Mouse (Mus musculus): ENCODE results near the gene Fam243. TPM values are rescaled to one million over a fixed set of nuclear protein-coding genes. Genes with fewer than 3 reads are reported as not detected.
A peak's percentile ranks its signal among the peaks of the same experiment; 100 is the strongest.

Fam243 gene
- polyA plus RNA-seq (2015; fragmentation: Nextera tagmentation; extraction: Ambion mirVana), result 0.08 TPM in 1 of 2 replicates, not detected in the other

GRCm38 (mm10) chr16:92321341-92321740, at the start of gene Fam243:
Gene Fam243 (minus strand): TSS chr16:92321441.
- WGBS, result 88% methylated on average over 8 of the region's 8 CpGs
- H3K4me1 ChIP-seq (replicated peaks), result 0 out of 2 replicates have a peak, but pooled peaks cover 6% of the 10 kb centered on the region

GRCm38 (mm10) chr16:92369260-92369659, 48.0 kb upstream of the Fam243 start:
- no peaks in the 10 kb centered on the region for H3K9me3 ChIP-seq
- H3K36me3 ChIP-seq, result no peaks in the 10 kb centered on the region
- 49% methylated on average over 2 of the region's 2 CpGs for WGBS
- H3K4me1 ChIP-seq (replicated peaks), result peaks cover 12% of the 10 kb centered on the region; the same call in 1 of the 2 replicates
- no peak overlapping the region for H3K4me3 ChIP-seq
- H3K9ac ChIP-seq, result no peak overlapping the region
- no peak overlapping the region for H3K27ac ChIP-seq (replicated peaks)
- no peak for ATAC-seq (ENCODE audit: low FRiP score, low read depth)
- no peak overlapping the region for H3K4me2 ChIP-seq
- no peaks in the 10 kb centered on the region for H3K27me3 ChIP-seq

More at GRCm38 (mm10) chr16:92321341-92321740, at the start of gene Fam243:
- Histone ChIP-seq H3K4me2 (no peak within 1 kb of the TSS), H3K4me3 (no peak within 1 kb of the TSS), H3K9ac (no peak within 1 kb of the TSS), H3K36me3 (no peaks in the 10 kb centered on the region), H3K9me3 (no peaks in the 10 kb centered on the region), H3K27me3 (no peaks in the 10 kb centered on the region), H3K27ac (replicated peaks) (no peak within 1 kb of the TSS)
- ATAC-seq (ENCODE audit: low FRiP score, low read depth), result no peak

- no peak overlapping the region for H3K4me2 ChIP-seq
- H3K9me3 ChIP-seq, result no peaks in the 10 kb centered on the region
- no peaks in the 10 kb centered on the region for H3K4me1 ChIP-seq (replicated peaks)
- H3K27ac ChIP-seq (replicated peaks), result no peak overlapping the region
- no peak overlapping the region for H3K4me3 ChIP-seq
- no peak overlapping the region for H3K9ac ChIP-seq
- no peak for ATAC-seq (ENCODE audit: low FRiP score, low read depth)
- H3K27me3 ChIP-seq, result no peaks in the 10 kb centered on the region
- 55% methylated on average over 7 of the region's 7 CpGs for WGBS
- no peaks in the 10 kb centered on the region for H3K36me3 ChIP-seq
Observed at GRCm38 (mm10) chr16:92365477-92365876, 44.2 kb upstream of the Fam243 start.

GRCm38 (mm10) chr16:92360711-92361110, 39.5 kb upstream of the Fam243 start:
- Histone ChIP-seq H3K4me1 (replicated peaks) (peaks cover 12% of the 10 kb centered on the region; the same call in 1 of the 2 replicates), H3K9me3 (no peaks in the 10 kb centered on the region), H3K27me3 (0 out of 2 replicates have a peak, but pooled peaks cover 2% of the 10 kb centered on the region), H3K4me3 (no peak overlapping the region), H3K27ac (replicated peaks) (no peak overlapping the region), H3K4me2 (no peak overlapping the region), H3K9ac (no peak overlapping the region), H3K36me3 (no peaks in the 10 kb centered on the region)
- ATAC-seq (ENCODE audit: low FRiP score, low read depth), result no peak
- WGBS, result 66% methylated on average over 7 of the region's 7 CpGs

GRCm38 (mm10) chr16:92359229-92359628, 38.0 kb upstream of the Fam243 start, which contains the start of gene Kcne1:
Gene Kcne1 (minus strand): TSS chr16:92359468.
- Histone ChIP-seq H3K9me3 (no peaks in the 10 kb centered on the region), H3K36me3 (no peaks in the 10 kb centered on the region), H3K4me2 (no peak within 1 kb of the TSS), H3K9ac (no peak within 1 kb of the TSS), H3K27me3 (0 out of 2 replicates have a peak, but pooled peaks cover 2% of the 10 kb centered on the region), H3K27ac (replicated peaks) (no peak within 1 kb of the TSS), H3K4me1 (replicated peaks) (peaks cover 12% of the 10 kb centered on the region; the same call in 1 of the 2 replicates), H3K4me3 (no peak within 1 kb of the TSS)
- WGBS, result 70% methylated on average over 9 of the region's 9 CpGs
- ATAC-seq (ENCODE audit: low FRiP score, low read depth), result no peak

- Histone ChIP-seq H3K4me1 (replicated peaks) (peaks cover 12% of the 10 kb centered on the region; the same call in 1 of the 2 replicates), H3K9me3 (no peaks in the 10 kb centered on the region), H3K9ac (no peak overlapping the region), H3K36me3 (no peaks in the 10 kb centered on the region), H3K27ac (replicated peaks) (no peak overlapping the region), H3K4me2 (no peak overlapping the region), H3K27me3 (0 out of 2 replicates have a peak, but pooled peaks cover 2% of the 10 kb centered on the region), H3K4me3 (no peak overlapping the region)
- WGBS, result 28% methylated on average over 9 of the region's 9 CpGs
- peak; percentile 27; the same call in 1 of the 2 replicates for ATAC-seq (ENCODE audit: low FRiP score, low read depth)
Observed at GRCm38 (mm10) chr16:92358734-92359133, 37.5 kb upstream of the Fam243 start.

GRCm38 (mm10) chr16:92357566-92357965, 36.3 kb upstream of the Fam243 start:
- ATAC-seq (ENCODE audit: low FRiP score, low read depth), result no peak
- Histone ChIP-seq H3K9me3 (no peaks in the 10 kb centered on the region), H3K4me1 (replicated peaks) (peaks cover 12% of the 10 kb centered on the region; the same call in 1 of the 2 replicates), H3K36me3 (no peaks in the 10 kb centered on the region), H3K4me3 (no peak overlapping the region), H3K4me2 (no peak overlapping the region), H3K9ac (no peak overlapping the region), H3K27ac (replicated peaks) (no peak overlapping the region), H3K27me3 (0 out of 2 replicates have a peak, but pooled peaks cover 2% of the 10 kb centered on the region)
- WGBS, result 12% methylated on average over 10 of the region's 10 CpGs

GRCm38 (mm10) chr16:92357023-92357422, 35.8 kb upstream of the Fam243 start:
- Histone ChIP-seq H3K4me2 (no peak overlapping the region), H3K9ac (no peak overlapping the region), H3K4me3 (no peak overlapping the region), H3K27ac (replicated peaks) (no peak overlapping the region), H3K27me3 (0 out of 2 replicates have a peak, but pooled peaks cover 2% of the 10 kb centered on the region), H3K9me3 (no peaks in the 10 kb centered on the region), H3K36me3 (no peaks in the 10 kb centered on the region), H3K4me1 (replicated peaks) (peaks cover 12% of the 10 kb centered on the region; the same call in 1 of the 2 replicates)
- WGBS, result 50% methylated on average over 9 of the region's 9 CpGs
- ATAC-seq (ENCODE audit: low FRiP score, low read depth), result no peak

- Histone ChIP-seq H3K4me1 (replicated peaks) (peaks cover 12% of the 10 kb centered on the region; the same call in 1 of the 2 replicates), H3K36me3 (no peaks in the 10 kb centered on the region), H3K27me3 (0 out of 2 replicates have a peak, but pooled peaks cover 2% of the 10 kb centered on the region), H3K4me3 (no peak overlapping the region), H3K9me3 (no peaks in the 10 kb centered on the region), H3K27ac (replicated peaks) (no peak overlapping the region), H3K9ac (no peak overlapping the region), H3K4me2 (no peak overlapping the region)
- ATAC-seq (ENCODE audit: low FRiP score, low read depth), result no peak
- 84% methylated on average over 11 of the region's 11 CpGs for WGBS
Observed at GRCm38 (mm10) chr16:92355982-92356381, 34.7 kb upstream of the Fam243 start.

- Histone ChIP-seq H3K4me3 (no peak overlapping the region), H3K9ac (no peak overlapping the region), H3K27me3 (0 out of 2 replicates have a peak, but pooled peaks cover 2% of the 10 kb centered on the region), H3K4me1 (replicated peaks) (peaks cover 12% of the 10 kb centered on the region; the same call in 1 of the 2 replicates), H3K9me3 (no peaks in the 10 kb centered on the region), H3K36me3 (no peaks in the 10 kb centered on the region), H3K27ac (replicated peaks) (no peak overlapping the region), H3K4me2 (no peak overlapping the region)
- no peak for ATAC-seq (ENCODE audit: low FRiP score, low read depth)
- WGBS, result 89% methylated on average over 5 of the region's 5 CpGs
Observed at GRCm38 (mm10) chr16:92355366-92355765, 34.1 kb upstream of the Fam243 start.

GRCm38 (mm10) chr16:92353897-92354296, 32.7 kb upstream of the Fam243 start:
- Histone ChIP-seq H3K9me3 (no peaks in the 10 kb centered on the region), H3K4me1 (replicated peaks) (peaks cover 11% of the 10 kb centered on the region; the same call in 1 of the 2 replicates), H3K9ac (no peak overlapping the region), H3K36me3 (no peaks in the 10 kb centered on the region), H3K27ac (replicated peaks) (no peak overlapping the region), H3K4me2 (no peak overlapping the region), H3K27me3 (0 out of 2 replicates have a peak, but pooled peaks cover 2% of the 10 kb centered on the region), H3K4me3 (no peak overlapping the region)
- no peak for ATAC-seq (ENCODE audit: low FRiP score, low read depth)
- 74% methylated on average over 2 of the region's 2 CpGs for WGBS

GRCm38 (mm10) chr16:92353295-92353694, 32.1 kb upstream of the Fam243 start:
- ATAC-seq (ENCODE audit: low FRiP score, low read depth), result no peak
- no peak overlapping the region for H3K4me2 ChIP-seq
- H3K9ac ChIP-seq, result no peak overlapping the region
- H3K27ac ChIP-seq (replicated peaks), result no peak overlapping the region
- no peaks in the 10 kb centered on the region for H3K36me3 ChIP-seq
- 0 out of 2 replicates have a peak, but pooled peaks cover 2% of the 10 kb centered on the region for H3K27me3 ChIP-seq
- no peak overlapping the region for H3K4me3 ChIP-seq
- H3K4me1 ChIP-seq (replicated peaks), result peaks cover 10% of the 10 kb centered on the region; the same call in 1 of the 2 replicates
- 83% methylated on average over 12 of the region's 12 CpGs for WGBS
- no peaks in the 10 kb centered on the region for H3K9me3 ChIP-seq
